Mouse (Mus musculus) right cerebral cortex, postnatal 10 days (tissue): ENCODE data around the gene Ccdc160.

Experiments used
- DNase-seq, 2 experiments: peaks; one replicate each; pipeline ENCODE4 v3.0.0; 2021; ENCODE audit warnings: low spot score in 2 of 2

The Ccdc160 gene

DNA sequence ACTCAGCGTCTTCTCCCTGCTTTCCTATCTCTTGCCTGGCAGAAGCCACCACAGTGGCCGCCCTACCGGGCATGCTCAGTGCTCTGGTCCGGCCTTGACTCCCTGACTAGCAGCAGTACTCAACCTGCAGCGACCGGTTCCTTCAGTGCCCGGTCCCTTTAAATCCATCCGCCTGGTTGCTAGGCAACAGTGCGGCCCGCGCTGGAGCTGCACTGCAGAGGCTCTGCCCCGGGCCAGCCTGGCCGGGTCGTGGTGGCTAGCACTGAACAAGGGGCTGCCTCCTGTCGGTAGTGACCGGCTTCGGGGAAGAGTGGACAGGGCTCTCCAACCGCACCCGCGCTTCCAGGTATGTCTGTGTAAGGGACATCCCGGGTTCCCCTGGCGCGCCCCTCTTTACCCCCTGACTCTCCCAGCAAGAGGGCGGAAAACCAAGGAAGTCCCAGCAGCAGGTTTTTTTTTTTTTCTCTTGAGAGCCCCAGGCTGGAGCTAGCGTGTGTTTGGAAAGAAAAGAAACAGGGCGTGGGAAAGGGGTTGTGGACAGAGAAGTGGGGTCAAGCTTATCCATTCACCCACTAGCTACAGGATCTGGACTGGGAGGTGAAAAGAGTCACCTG is at the start of gene Ccdc160:
Ccdc160 (plus strand) TSS at position 221 of the 614 bp plus-strand sequence.
- peak; percentile 78 to 83 for DNase-seq

- no peak for DNase-seq
Measured at GRCm38 (mm10) chrX:52743781-52744180, 47.2 kb upstream of the Ccdc160 start.

GRCm38 (mm10) chrX:52744201-52745051 is 46.6 kb upstream of the Ccdc160 start:
- DNase-seq, result peak in 1 of 2 experiments; percentile 16

DNA sequence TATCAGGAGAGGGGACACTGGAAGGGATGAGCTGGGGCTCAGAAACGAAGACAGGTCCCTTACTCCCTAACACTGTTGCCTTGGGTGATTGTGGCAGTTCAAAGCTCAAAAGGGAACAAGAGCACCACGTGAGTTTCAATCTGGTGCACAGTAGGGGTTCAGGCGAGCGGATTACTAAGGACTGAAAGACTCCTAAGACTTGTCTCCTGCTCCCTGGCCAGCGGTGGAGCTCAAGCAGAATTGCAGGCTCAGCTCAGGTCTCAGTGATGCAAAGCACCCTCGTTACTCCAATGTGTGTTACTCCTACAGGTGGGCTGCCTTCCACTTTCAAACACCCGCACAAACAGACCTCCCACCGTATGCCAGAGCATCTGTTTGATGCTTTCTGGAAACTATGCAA is 45.5 kb upstream of the Ccdc160 start:
- peak in 1 of 2 experiments; percentile 20 for DNase-seq

GRCm38 (mm10) chrX:52745917-52746316 is 45.1 kb upstream of the Ccdc160 start:
- DNase-seq, result no peak

- DNase-seq, result no peak
Measured at GRCm38 (mm10) chrX:52746849-52747248, 44.2 kb upstream of the Ccdc160 start.

DNA sequence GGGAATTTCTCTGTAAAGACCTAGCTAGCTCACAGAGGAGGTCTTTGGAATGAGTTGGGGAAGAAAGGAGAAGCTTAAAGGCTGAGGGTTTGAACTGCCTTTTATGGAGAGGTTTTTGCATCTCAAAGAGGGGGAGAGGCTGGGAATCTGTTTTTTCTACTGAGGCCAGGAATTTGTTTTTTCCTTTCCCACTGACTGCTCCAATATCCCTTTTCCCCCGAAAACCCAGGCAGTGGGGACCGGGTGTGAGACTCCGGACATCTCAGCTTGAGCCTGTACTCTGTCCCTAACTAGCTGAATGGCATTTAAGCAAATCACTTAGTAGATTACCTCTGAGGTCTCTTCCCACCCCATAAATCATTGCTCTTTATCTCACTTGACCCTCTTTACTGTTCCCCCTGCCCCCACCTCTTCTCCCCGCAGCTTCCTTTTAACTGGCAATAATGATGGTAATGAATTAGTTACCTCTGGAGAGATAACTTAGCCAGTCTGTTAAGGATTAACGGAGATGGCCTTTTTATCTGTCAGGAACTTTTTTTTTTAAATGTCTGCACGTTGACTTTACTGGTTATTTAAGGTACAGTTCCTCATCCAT is 37.4 kb upstream of the Ccdc160 start:
- DNase-seq, result no peak

DNA sequence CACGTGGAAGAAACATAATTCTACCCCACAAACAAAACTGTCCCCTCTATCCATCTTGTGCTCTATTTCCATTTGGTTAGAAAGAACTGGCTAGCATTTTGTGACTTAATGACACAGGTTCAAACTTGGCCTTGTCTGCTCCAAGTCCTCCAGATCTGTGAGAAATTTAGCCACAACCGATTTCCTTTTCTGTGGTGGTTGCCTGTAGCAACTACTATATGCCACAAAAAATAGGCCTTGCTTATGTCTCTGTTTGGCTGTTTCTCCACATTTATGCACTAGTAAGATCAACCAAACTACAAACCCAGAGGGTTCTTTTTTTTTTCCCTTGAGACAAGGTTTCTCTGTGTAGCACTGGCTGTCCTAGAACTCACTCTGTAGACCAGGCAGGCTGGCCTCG is 33.8 kb upstream of the Ccdc160 start:
- no peak for DNase-seq

DNA sequence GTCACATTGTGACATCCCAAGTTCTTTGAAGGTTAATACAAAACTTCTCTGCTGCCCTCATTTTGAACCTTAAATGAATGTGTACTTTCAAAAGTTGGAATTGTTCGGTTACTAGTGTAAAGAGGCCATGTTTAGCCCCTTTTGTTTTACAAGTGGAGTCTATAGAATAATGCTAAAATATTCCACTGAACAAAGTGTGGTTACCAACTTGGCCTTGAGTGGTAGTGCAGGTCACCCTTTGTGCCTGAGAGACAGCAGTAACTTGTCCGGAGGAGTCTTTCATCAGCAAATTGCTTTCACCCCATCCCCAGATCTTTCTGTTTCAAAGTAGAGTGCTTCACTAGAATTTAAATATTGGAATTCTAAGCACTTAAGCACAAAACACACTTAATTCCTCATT is 31.8 kb upstream of the Ccdc160 start:
- no peak for DNase-seq

DNA sequence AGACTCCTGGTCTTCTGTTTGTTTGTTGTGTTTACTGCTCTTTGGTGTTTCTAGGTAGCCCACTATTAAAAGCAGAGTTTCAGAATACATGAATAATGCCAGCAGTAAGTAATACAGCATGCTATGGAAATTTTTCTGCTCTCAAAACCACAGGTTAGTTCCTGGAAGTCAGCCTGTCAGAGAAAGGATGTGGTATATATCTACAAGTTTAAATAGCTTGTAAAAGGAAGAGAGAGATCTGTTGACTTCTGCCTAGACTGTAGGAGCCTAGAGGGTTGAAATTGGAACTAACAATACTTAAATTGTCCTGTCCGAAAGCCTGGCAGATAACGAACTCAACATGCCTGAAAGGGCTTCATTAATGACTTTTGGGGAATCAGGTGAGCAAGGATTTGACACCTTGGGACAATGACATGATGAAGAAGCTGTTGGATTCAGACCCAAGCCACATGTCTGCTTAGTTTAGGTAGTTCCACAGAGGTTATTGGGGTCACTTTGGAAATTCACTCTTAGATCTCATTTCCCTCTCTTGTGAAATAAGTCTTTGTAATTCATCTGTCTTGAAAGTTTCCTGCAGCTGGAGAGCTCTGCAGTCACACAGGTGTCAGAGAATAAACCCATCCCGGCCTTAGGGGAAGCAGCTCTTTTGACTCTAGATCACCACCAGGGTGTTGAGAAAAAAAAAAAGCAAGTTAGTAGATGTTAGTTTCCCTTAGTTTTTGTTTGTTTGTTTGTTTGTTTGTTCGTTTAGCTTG is 30.6 kb upstream of the Ccdc160 start:
- DNase-seq, result no peak

- DNase-seq, result no peak
Measured at GRCm38 (mm10) chrX:52762221-52762620, 28.8 kb upstream of the Ccdc160 start.

- no peak for DNase-seq
Measured at GRCm38 (mm10) chrX:52775973-52776372, 15.0 kb upstream of the Ccdc160 start.

DNA sequence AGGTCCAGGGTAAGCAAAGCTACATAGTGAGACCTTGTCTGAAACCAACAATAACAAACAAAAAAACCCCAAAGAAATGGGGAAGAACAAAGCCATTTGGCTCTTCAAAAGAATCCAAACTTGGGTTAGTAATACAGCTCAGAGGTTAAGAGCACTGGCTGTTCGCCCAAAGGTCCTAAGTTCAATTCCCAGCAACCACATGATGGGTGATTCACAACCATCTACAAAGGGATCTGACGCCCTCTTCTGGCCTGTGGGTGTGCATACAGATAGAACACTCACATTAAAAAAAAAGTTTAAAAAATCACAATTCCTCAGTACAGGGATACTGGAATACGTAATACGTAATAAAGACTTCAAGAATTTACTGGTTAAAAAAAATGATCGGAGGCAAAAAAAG is 13.3 kb upstream of the Ccdc160 start:
- DNase-seq, result no peak

GRCm38 (mm10) chrX:52783898-52784297 is 7.1 kb upstream of the Ccdc160 start:
- no peak for DNase-seq

DNA sequence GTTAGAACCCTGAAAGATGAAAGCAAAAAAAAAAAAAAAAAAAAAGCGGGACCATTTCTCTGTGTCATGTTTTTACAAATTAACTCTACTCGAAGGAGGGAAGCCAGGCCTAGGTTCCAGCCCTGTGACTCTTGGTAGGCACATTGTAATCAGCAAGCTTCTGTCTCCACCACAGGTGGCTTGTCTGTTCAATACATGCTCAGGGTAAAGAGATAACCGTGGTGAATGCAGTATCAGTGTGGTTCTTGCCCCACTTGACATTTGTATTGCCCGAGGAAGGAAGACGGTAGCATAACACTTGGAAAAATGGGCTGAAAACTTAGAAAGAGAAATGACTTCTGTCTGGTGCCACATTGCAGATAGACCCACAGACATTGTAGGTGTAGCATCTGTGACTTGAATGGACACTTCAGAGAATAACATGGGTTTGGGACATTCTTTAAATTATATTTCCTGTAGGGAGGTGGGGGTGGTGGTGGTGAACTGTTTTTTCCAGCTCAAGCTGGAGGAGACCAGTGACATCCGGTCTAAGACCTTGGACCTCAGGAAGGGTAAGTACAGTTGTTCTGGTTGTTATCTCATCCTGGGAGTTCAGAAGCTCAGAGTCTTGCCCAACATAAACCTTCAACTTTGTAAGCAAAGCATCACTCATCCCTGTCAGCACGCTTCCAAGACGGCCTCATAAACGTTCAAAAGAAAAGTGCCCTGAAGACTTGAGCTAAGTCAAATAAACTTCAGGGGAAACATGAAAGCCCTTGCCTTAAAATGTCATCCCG is 1.1 kb downstream of the Ccdc160 start:
- DNase-seq, result no peak

DNA sequence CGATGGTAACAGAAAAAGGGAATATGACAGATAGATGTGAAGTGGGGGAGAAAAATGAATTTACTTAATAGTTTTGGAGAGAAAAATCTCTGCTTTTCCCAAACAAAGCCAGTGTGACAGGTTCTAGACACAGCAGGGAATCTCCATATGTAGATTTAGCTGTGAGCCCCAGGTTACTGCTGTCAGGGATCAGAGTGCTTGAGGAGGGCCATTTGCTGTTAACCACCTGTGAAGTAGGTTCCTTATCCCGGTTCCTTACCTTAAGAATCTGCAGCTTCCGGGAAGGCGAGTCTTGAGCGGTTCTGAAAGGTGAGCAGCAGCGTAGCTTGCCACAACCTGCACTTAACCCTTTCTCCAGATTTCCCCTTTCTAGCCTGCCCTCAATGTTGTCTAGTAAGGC is 1.9 kb downstream of the Ccdc160 start:
- no peak for DNase-seq

DNA sequence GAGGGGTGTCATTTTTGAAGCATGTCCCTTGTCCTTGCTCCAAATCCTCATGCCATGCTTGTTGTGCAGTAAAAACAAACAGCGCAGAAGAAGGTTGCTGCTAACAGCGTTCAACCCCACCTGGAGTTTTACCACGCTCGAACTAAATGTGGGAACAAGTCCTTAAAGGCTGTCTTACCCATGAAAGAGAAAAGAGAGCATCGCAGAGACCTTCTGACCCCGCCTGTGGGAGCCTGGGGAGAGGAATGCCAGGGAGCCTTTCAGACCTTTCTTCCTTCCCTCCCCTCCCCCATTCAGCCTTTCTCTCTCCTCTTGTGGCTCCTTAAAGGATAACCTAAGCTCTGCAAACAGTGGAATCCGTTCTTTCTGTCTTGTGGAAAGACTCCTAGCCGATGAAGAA is 4.8 kb downstream of the Ccdc160 start:
- DNase-seq, result no peak

- no peak for DNase-seq
Measured at GRCm38 (mm10) chrX:52797031-52797625, 6.1 kb downstream of the Ccdc160 start.

- DNase-seq, result no peak
Measured at GRCm38 (mm10) chrX:52798255-52798654, 7.3 kb downstream of the Ccdc160 start.

DNA sequence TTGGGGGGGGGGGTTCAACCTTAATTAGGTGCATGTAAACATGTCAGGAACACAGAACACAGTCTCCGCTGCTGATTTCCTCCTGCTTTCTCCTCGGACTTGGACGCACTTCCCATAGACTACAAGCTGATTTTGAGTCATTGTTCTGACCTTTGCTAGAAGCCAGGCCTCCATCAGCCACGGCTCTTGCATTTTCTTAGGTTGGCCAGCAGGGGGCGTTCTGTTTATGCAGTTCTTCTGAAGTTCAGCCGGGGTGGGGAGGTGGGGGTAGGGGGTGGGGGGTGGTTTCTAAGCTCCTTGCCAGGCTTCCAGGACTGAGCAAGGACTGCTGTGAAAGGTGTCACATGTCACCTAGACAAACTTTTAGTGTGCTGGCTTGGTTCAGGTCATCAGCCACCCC is 8.6 kb downstream of the Ccdc160 start:
- DNase-seq, result no peak

DNA sequence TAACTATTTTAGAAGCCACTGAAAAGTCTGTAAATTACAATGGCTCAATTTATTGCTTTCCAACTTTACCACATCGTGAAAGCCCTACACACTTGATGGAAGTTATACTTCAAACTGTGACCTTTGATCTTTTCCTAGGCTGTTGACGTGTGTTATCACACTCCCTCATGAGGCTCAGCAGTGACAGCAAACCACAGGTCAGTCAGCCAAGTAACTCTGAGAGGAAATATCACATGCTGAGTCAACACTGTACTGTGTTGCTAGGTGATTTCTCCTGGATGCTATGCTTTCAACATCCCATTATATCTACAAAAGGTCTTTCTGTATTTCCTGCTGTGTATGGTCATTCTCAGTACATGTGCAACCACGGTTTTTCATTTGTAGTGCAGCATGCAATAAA is 28.3 kb downstream of the Ccdc160 start:
- DNase-seq, result no peak
